Mouse (Mus musculus) megakaryocyte, embryonic 14.5 days (primary cell): Measurements from ENCODE around the gene Ap1b1.

Source experiments
- FLI1 ChIP-seq: IDR thresholded peaks from 2 replicates; pipeline ENCODE4 v1.6.1; 2012; ENCODE audit warnings: low read length, inconsistent platforms, mixed read lengths
- GATA1 ChIP-seq: IDR thresholded peaks from 3 replicates; pipeline ENCODE4 v1.6.1; 2012; ENCODE audit warnings: mixed read lengths, low read length, inconsistent platforms, borderline replicate concordance

- TF ChIP-seq GATA1 (no peak), FLI1 (no peak)
Measured at GRCm38 (mm10) chr11:5032706-5033105, 46.1 kb downstream of the Ap1b1 start.
